Mouse (Mus musculus) liver, embryonic 15.5 days (tissue): Measurements from ENCODE around the gene Tex19.2. TPM values are rescaled to one million over a fixed set of nuclear protein-coding genes. Genes with fewer than 3 reads are reported as not detected.

Experiments
- ATAC-seq: fragments of 200-750 bp; cut with Nextera tagmentation; 2 replicates; pipeline ENCODE4 v1.8.0; 2017; ENCODE audit warnings: moderate number of reproducible peaks, mild to moderate bottlenecking, moderate library complexity; ENCODE audit not compliant: insufficient read depth
- H3K27ac ChIP-seq: fragments of 300-500 bp; sonication (generic); replicated peaks from 2 replicates; pipeline ENCODE4 v1.5.1; 2015; ENCODE audit warnings: mild to moderate bottlenecking, inconsistent platforms
- H3K27me3 ChIP-seq: fragments of 300-500 bp; sonication (generic); 2 replicates; pipeline ENCODE4 v1.6.1; 2015; ENCODE audit warnings: mild to moderate bottlenecking, inconsistent platforms
- H3K36me3 ChIP-seq: fragments of 300-500 bp; sonication (generic); replicated peaks from 2 replicates; pipeline ENCODE4 v1.6.1; 2015; ENCODE audit warnings: moderate library complexity, mild to moderate bottlenecking, inconsistent platforms
- H3K4me1 ChIP-seq: fragments of 300-500 bp; sonication (generic); replicated peaks from 2 replicates; pipeline ENCODE4 v1.6.1; 2015; ENCODE audit warnings: inconsistent platforms
- H3K4me2 ChIP-seq: fragments of 300-500 bp; sonication (generic); 2 replicates; pipeline ENCODE4 v1.6.1; 2015; ENCODE audit warnings: moderate library complexity, mild to moderate bottlenecking, inconsistent platforms
- H3K4me3 ChIP-seq: fragments of 300-500 bp; sonication (generic); replicated peaks from 2 replicates; pipeline ENCODE4 v1.5.1; 2015; ENCODE audit warnings: mild to moderate bottlenecking, inconsistent platforms
- H3K9ac ChIP-seq: fragments of 300-500 bp; sonication (generic); 2 replicates; pipeline ENCODE4 v1.6.1; 2015; ENCODE audit warnings: moderate library complexity, mild to moderate bottlenecking, inconsistent platforms
- H3K9me3 ChIP-seq: fragments of 300-500 bp; sonication (generic); replicated peaks from 2 replicates; pipeline ENCODE4 v1.6.1; 2016; ENCODE audit warnings: inconsistent platforms
- WGBS: fragments of 180-500 bp; shearing (Covaris S2); methylation state at CpG from one replicate; pipeline ENCODE4 v1.1.7; 2015; ENCODE audit warnings: mixed read lengths; ENCODE audit not compliant: insufficient replicate concordance; 5-methylcytosine and 5-hydroxymethylcytosine counted together
- polyA plus RNA-seq: library from polyadenylated mRNA; unstranded; fragments of >200 nt; fragmentation: Nextera tagmentation; extraction: Ambion mirVana; gene quantifications from 2 replicates; pipeline ENCODE4 v1.2.1, GENCODE M21; 2015

The Tex19.2 gene
- 0.06 and 0.07 TPM in 2 replicates for polyA plus RNA-seq

GRCm38 (mm10) chr11:121118577-121118976, at the start of gene Tex19.2:
Tex19.2 (minus strand) TSS chr11:121118677.
- Histone ChIP-seq H3K4me2 (no peak within 1 kb of the TSS), H3K9me3 (no peaks in the 10 kb centered on the region), H3K4me3 (no peak within 1 kb of the TSS), H3K27ac (no peak within 1 kb of the TSS), H3K4me1 (no peaks in the 10 kb centered on the region), H3K9ac (no peak within 1 kb of the TSS), H3K36me3 (no peaks in the 10 kb centered on the region), H3K27me3 (no peaks in the 10 kb centered on the region)
- no peak for ATAC-seq
- WGBS, result 67% methylated on average over 3 of the region's 3 CpGs

GRCm38 (mm10) chr11:121163751-121164150, 45.3 kb upstream of the Tex19.2 start:
- no peaks in the 10 kb centered on the region for H3K4me1 ChIP-seq
- 65% methylated on average over 4 of the region's 4 CpGs for WGBS

DNA sequence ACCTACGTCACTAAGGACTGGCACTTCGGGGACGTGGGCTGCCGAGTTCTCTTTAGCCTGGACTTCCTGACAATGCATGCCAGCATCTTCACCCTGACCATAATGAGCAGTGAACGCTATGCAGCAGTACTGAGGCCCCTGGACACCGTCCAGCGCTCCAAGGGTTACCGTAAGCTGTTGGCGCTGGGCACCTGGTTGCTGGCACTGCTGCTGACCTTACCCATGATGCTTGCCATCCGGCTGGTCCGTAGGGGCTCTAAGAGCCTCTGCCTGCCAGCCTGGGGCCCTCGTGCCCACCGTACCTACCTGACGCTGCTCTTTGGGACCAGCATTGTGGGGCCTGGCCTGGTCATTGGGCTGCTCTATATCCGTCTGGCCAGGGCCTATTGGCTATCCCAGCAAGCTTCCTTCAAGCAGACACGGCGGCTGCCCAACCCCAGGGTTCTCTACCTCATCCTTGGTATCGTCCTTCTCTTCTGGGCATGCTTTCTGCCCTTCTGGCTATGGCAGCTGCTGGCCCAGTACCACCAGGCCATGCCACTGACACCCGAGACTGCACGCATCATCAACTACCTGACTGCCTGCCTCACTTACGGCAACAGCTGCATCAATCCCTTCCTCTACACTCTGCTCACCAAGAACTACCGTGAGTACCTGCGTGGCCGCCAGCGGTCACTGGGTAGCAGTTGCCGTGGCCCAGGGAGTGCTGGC, 42.3 kb upstream of the Tex19.2 start:
- Histone ChIP-seq H3K9me3 (no peaks in the 10 kb centered on the region), H3K9ac (no peak overlapping the region), H3K27me3 (peaks cover 35% of the 10 kb centered on the region), H3K27ac (no peak overlapping the region), H3K4me2 (no peak overlapping the region), H3K36me3 (no peaks in the 10 kb centered on the region), H3K4me3 (no peak overlapping the region), H3K4me1 (0 out of 2 replicates have a peak, but pooled peaks cover 3% of the 10 kb centered on the region)
- 75% methylated on average over 26 of the region's 26 CpGs for WGBS
- no peak for ATAC-seq

More at GRCm38 (mm10) chr11:121163751-121164150, 45.3 kb upstream of the Tex19.2 start:
- H3K36me3 ChIP-seq, result no peaks in the 10 kb centered on the region
- H3K9me3 ChIP-seq, result no peaks in the 10 kb centered on the region
- no peak overlapping the region for H3K27ac ChIP-seq
- no peak overlapping the region for H3K4me2 ChIP-seq
- no peak overlapping the region for H3K9ac ChIP-seq
- no peak overlapping the region for H3K4me3 ChIP-seq
- H3K27me3 ChIP-seq, result peaks cover 12% of the 10 kb centered on the region
- ATAC-seq, result no peak

DNA sequence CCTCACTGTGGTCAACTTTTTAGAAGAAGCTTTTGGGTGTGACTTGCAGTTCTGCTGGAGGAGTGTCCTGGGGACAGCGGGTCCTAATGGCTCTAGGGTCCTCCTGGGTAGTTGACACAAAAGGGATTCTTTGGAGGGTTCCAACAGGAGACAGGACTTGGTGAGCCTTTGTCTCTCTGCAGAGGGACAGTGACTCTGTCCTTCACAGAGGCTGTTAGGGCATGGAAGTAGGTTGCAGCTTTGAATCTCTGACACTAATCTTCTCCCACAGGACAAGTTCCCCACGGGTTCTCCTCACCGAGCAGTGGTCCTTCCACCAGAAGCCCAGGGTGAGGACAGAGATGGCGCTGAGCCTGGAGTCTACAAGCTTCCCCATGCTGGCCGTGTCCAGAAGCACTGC, 41.5 kb upstream of the Tex19.2 start, which contains the start of gene Uts2r:
Uts2r (plus strand) TSS at position 301 of the 400 bp plus-strand sequence.
- no peak for ATAC-seq
- Histone ChIP-seq H3K4me1 (0 out of 2 replicates have a peak, but pooled peaks cover 3% of the 10 kb centered on the region), H3K9ac (no peak within 1 kb of the TSS), H3K9me3 (no peaks in the 10 kb centered on the region), H3K27me3 (peaks cover 44% of the 10 kb centered on the region), H3K4me3 (no peak within 1 kb of the TSS), H3K4me2 (no peak within 1 kb of the TSS), H3K36me3 (no peaks in the 10 kb centered on the region), H3K27ac (no peak within 1 kb of the TSS)
- 65% methylated on average over 5 of the region's 5 CpGs for WGBS

GRCm38 (mm10) chr11:121156411-121156891, 38.0 kb upstream of the Tex19.2 start:
- H3K4me1 ChIP-seq, result 0 out of 2 replicates have a peak, but pooled peaks cover 3% of the 10 kb centered on the region
- no peak overlapping the region for H3K27ac ChIP-seq
- no peaks in the 10 kb centered on the region for H3K9me3 ChIP-seq
- H3K27me3 ChIP-seq, result peaks cover 51% of the 10 kb centered on the region
- H3K4me3 ChIP-seq, result peak overlapping the region; percentile 20
- 6% methylated on average over 45 of the region's 45 CpGs for WGBS
- ATAC-seq, result 0 out of 2 replicates have a peak, but pooled peaks have one; percentile 40
- H3K9ac ChIP-seq, result no peak overlapping the region
- H3K36me3 ChIP-seq, result no peaks in the 10 kb centered on the region
- H3K4me2 ChIP-seq, result peak overlapping the region; percentile 50

DNA sequence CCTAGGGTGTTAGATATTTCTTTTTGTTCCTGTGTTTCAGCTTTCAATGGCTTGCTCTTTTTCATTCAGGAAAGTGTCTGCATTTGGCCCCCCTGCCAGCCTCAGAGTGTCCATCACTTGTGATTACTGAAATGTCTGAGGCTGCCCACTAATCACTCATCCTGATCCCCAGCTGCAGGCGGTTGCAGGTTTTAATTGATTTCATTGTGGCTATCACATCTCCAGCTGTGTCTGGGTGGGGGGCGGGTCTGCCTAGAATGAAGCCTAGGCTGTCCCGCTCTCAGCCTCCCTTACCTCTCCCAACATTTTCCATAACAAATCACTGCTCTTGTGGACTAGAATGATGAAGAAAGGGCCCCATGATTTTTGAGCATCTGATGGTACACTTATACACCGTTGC, 35.7 kb upstream of the Tex19.2 start:
- Histone ChIP-seq H3K4me3 (no peak overlapping the region), H3K36me3 (no peaks in the 10 kb centered on the region), H3K4me2 (no peak overlapping the region), H3K27ac (no peak overlapping the region), H3K4me1 (0 out of 2 replicates have a peak, but pooled peaks cover 3% of the 10 kb centered on the region), H3K9ac (no peak overlapping the region), H3K9me3 (no peaks in the 10 kb centered on the region), H3K27me3 (peaks cover 51% of the 10 kb centered on the region)
- WGBS, result 48% methylated on average over 4 of the region's 4 CpGs
- ATAC-seq, result no peak

GRCm38 (mm10) chr11:121148193-121148592, 29.7 kb upstream of the Tex19.2 start:
- Histone ChIP-seq H3K9ac (no peak overlapping the region), H3K36me3 (no peaks in the 10 kb centered on the region), H3K4me2 (no peak overlapping the region), H3K4me1 (peaks cover 13% of the 10 kb centered on the region; the same call in 1 of the 2 replicates), H3K27me3 (peaks cover 4% of the 10 kb centered on the region; the same call in 1 of the 2 replicates), H3K9me3 (no peaks in the 10 kb centered on the region), H3K27ac (no peak overlapping the region), H3K4me3 (no peak overlapping the region)
- WGBS, result 55% methylated on average over 3 of the region's 3 CpGs
- no peak for ATAC-seq

DNA sequence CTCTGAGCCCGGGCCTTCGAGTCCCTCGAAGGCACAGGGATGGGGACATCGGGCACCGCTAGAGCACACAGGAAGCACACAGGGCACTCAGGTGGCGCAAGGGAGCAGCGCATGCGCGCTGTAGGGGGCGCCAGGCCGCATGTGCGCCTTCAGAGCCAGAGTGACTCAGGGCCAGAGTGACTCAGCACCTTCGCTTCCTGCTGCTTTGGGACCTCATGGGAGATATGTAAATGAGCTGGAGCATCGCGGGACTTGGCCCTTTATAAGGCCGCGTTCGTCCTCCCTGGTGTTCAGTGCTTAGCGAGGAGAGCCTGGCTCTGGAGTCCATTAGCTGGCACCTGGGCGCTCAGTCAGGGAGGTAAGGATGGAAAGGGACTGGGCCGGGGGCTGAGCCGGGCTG, 27.4 kb upstream of the Tex19.2 start, which contains the start of gene Tex19.1:
Tex19.1 (plus strand) TSS at position 279 of the 400 bp plus-strand sequence.
- no peak within 1 kb of the TSS for H3K9ac ChIP-seq
- no peaks in the 10 kb centered on the region for H3K9me3 ChIP-seq
- ATAC-seq, result no peak
- 81% methylated on average over 22 of the region's 22 CpGs for WGBS
- H3K36me3 ChIP-seq, result no peaks in the 10 kb centered on the region
- H3K4me1 ChIP-seq, result peaks cover 13% of the 10 kb centered on the region; the same call in 1 of the 2 replicates
- H3K4me3 ChIP-seq, result no peak within 1 kb of the TSS
- H3K4me2 ChIP-seq, result no peak within 1 kb of the TSS
- H3K27ac ChIP-seq, result no peak within 1 kb of the TSS
- no peaks in the 10 kb centered on the region for H3K27me3 ChIP-seq

- H3K4me1 ChIP-seq, result peaks cover 16% of the 10 kb centered on the region; the same call in 1 of the 2 replicates
- no peaks in the 10 kb centered on the region for H3K36me3 ChIP-seq
- ATAC-seq, result no peak
- H3K4me2 ChIP-seq, result no peak overlapping the region
- H3K27me3 ChIP-seq, result no peaks in the 10 kb centered on the region
- no peak overlapping the region for H3K9ac ChIP-seq
- H3K9me3 ChIP-seq, result no peaks in the 10 kb centered on the region
- 54% methylated on average over 9 of the region's 9 CpGs for WGBS
- H3K4me3 ChIP-seq, result no peak overlapping the region
- H3K27ac ChIP-seq, result 0 out of 2 replicates have a peak overlapping the region, but pooled peaks have one; percentile 33
These were observed 25.0 kb upstream of the Tex19.2 start for GRCm38 (mm10) chr11:121143325-121144015.

DNA sequence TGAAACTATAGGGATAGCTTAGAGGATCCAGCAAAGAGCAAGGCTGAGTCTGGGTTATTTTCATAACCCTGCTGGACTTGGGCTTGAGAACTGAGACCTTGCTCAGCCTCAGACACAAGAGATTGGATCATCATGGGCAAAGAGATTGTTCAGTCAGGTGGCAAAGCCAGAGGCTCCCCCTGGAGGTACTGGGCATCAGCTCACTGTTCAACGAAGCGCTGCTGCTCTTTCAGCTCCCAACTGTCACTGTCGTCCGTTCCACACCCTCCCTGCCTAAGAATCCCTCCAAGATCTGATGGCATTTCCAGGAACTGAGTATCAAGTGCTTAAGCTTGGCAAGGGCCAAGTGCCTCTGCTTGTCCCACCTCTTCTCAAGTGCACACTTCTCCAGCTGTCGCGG, 20.3 kb upstream of the Tex19.2 start:
- Histone ChIP-seq H3K27me3 (0 out of 2 replicates have a peak, but pooled peaks cover 8% of the 10 kb centered on the region), H3K9ac (no peak overlapping the region), H3K4me1 (peaks cover 11% of the 10 kb centered on the region; the same call in 1 of the 2 replicates), H3K27ac (no peak overlapping the region), H3K9me3 (no peaks in the 10 kb centered on the region), H3K4me2 (no peak overlapping the region), H3K36me3 (no peaks in the 10 kb centered on the region), H3K4me3 (no peak overlapping the region)
- ATAC-seq, result no peak
- WGBS, result 40% methylated on average over 6 of the region's 6 CpGs

DNA sequence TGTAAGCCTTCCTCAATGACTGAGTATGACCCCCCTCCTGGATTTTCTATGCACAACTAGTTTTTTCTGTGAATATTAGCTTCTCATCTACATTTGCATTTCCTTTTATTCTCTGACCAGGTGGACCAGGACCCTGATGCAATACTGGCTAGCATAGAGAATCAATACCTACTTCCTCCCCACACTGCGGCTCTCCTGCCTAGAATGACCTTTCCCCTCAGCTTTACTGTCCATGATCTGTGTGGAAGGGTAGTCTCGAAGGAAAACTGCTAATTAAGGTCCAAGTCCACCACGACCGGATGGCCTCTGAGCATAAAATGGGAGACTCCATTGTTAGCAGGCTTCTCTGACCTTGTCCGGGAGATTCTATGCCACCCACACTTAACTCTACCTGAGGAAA, 19.2 kb upstream of the Tex19.2 start:
- 64% methylated on average over 5 of the region's 5 CpGs for WGBS
- Histone ChIP-seq H3K27ac (peak overlapping the region; percentile 53; the same call in 1 of the 2 replicates), H3K9me3 (no peaks in the 10 kb centered on the region), H3K27me3 (0 out of 2 replicates have a peak, but pooled peaks cover 8% of the 10 kb centered on the region), H3K4me3 (no peak overlapping the region), H3K9ac (no peak overlapping the region), H3K4me1 (peaks cover 11% of the 10 kb centered on the region; the same call in 1 of the 2 replicates), H3K36me3 (no peaks in the 10 kb centered on the region), H3K4me2 (no peak overlapping the region)
- peak; percentile 64; the same call in 1 of the 2 replicates for ATAC-seq
